Mouse (Mus musculus): Measurements from ENCODE around the gene Jade3. TPM values are rescaled to one million over a fixed set of nuclear protein-coding genes. Genes with fewer than 3 reads are reported as not detected.

The Jade3 gene
- total and polyA plus RNA-seq, 3 experiments = 0.17 to 4.6 (median 4.0) TPM

DNA sequence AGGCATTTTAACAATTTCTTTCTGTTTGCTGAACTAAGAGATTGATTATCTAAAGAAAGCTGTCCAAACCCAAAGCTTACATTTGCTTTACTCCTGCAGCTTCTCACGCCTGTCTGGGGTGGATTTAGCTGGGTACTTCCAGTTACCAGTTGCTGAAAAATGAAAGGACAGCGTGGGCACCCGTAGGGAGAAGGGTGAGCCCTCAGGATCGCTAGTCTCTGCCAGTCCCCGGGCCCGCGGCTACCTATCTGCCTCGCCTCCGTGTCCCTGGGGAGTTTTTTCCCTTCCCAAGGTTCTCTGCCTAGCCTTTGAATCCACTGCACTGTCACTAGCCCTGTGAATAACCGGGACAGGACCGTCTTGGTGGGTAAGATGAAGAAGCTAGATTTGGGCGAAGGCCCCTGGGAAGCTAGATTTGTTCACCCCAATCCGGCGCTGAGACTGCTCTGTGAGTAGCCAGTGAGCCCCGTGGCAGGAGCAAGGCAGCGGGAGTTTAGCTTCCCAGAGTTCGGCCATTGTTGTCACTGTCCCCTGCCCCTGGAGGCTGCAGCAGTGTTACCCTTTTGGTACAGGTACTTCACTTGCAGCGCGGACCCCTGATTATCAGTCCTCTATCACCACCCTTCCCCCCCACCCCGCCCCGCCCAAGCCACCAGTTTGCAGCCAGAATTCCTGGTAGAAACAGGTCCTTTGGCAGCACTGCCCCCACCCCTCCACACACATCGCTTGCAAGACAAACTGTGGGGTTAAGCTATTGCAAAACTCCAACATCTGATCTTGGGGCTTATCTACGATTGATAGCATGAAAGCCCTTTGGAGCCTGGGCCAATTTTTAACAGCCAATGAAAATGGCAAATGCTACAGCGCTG is 122.8 kb downstream of the Jade3 start:
- DNase-seq = peak; percentile 68

- no peak for DNase-seq
Observed at GRCm38 (mm10) chrX:20548880-20549440, 123.5 kb downstream of the Jade3 start.

GRCm38 (mm10) chrX:20549532-20549931 is 124.0 kb downstream of the Jade3 start, which contains the start of gene Rgn:
Rgn (plus strand) TSS chrX:20549787.
- DNase-seq = no peak

- no peak for DNase-seq
Observed at GRCm38 (mm10) chrX:20552199-20552598, 126.7 kb downstream of the Jade3 start.

DNA sequence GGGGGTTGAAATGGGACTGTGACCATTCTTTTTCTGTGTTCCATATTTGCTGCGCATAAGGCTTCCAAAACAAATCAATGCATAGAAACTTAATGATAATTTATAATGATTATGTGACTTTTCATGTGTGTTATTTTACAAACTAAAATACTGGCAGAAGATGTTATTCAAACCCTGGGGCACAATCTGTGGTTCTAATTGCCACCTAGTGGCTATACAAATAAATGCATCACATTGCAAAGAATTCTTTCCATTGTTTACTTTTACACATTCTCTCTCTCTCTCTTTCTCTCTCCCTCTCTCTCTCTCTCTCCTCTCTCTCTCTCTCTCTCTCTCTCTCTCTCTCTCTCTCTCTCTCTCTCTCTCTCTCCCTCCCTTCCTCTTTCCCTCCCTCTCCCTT is 136.4 kb downstream of the Jade3 start:
- DNase-seq = no peak

DNA sequence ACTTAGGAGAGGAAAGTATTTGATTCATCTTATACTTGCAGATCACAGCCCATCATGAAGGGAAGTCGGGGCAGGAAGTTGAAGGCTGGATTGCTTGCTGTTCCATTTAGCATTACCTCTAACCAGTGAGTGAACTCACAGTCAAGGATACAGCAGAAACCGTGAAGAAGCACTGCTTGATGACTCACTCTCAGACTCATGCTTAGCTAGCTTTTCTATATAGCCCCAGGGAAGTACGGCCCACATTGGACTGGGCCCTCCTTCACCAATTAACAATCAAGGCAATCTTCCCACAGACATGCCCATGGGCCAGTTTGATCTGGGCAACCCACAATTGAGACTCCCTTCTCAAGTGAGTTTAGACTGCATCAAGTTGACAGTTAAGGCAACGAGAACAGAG is 138.5 kb downstream of the Jade3 start:
- peak; percentile 13 for DNase-seq

Other genes starting within 250 kb of the Jade3 start
- 10 to 100 TPM; 16.6 to 35.5 TPM for gene Slc9a7, start 133.9 kb upstream of the Jade3 start, total RNA-seq (2021)
- gene Slc9a7, start 133.9 kb upstream of the Jade3 start, polyA plus RNA-seq (2012; rRNA removed) = 5.2 and 6.8 TPM in 2 replicates
- gene Rp2, start 61.2 kb upstream of the Jade3 start, total RNA-seq (2021) = 10 to 100 TPM in 1 of 2 experiments, 1 to 10 TPM in 1; 9.9 to 19.1 TPM
- gene Rp2, start 61.2 kb upstream of the Jade3 start, polyA plus RNA-seq (2012; rRNA removed) = 1.3 and 3.8 TPM in 2 replicates
- gene Rgn, start 124.1 kb downstream of the Jade3 start, total RNA-seq (2021) = 1 to 10 TPM in 1 of 2 experiments, under 1 TPM in 1; 0.93 to 4.7 TPM
- gene Rgn, start 124.1 kb downstream of the Jade3 start, polyA plus RNA-seq (2012; rRNA removed) = 0.08 and 0.13 TPM in 2 replicates
- 10 to 100 TPM; 29.6 to 39.5 TPM for gene Rbm10, start 191.8 kb downstream of the Jade3 start, total RNA-seq (2021)
- gene Rbm10, start 191.8 kb downstream of the Jade3 start, polyA plus RNA-seq (2012; rRNA removed) = 50.0 and 63.8 TPM in 2 replicates
- gene Ndufb11, start 191.9 kb downstream of the Jade3 start, total RNA-seq (2021) = 100 to 1,000 TPM; 316 to 341 TPM
- 86.3 and 101 TPM in 2 replicates for gene Ndufb11, start 191.9 kb downstream of the Jade3 start, polyA plus RNA-seq (2012; rRNA removed)
- 100 to 1,000 TPM; 395 to 455 TPM for gene Uba1, start 232.6 kb downstream of the Jade3 start, total RNA-seq (2021)
- gene Uba1, start 232.6 kb downstream of the Jade3 start, polyA plus RNA-seq (2012; rRNA removed) = 426 and 599 TPM in 2 replicates